Mouse (Mus musculus) olfactory bulb, adult 2 months (tissue): Measurements from ENCODE around the gene Xk.

Experiments used
- CTCF ChIP-seq: fragments of 200-500 bp; IDR thresholded peaks from 2 replicates; pipeline ENCODE4 v1.5.1; 2012; ENCODE audit warnings: low read depth, mild to moderate bottlenecking, low read length, moderate library complexity; ENCODE audit not compliant: insufficient read depth
- POLR2A ChIP-seq: fragments of 200-500 bp; IDR thresholded peaks from 2 replicates; pipeline ENCODE4 v1.6.1; 2012; ENCODE audit warnings: mild to moderate bottlenecking, low read depth, low read length, moderate library complexity; ENCODE audit not compliant: insufficient read depth

DNA sequence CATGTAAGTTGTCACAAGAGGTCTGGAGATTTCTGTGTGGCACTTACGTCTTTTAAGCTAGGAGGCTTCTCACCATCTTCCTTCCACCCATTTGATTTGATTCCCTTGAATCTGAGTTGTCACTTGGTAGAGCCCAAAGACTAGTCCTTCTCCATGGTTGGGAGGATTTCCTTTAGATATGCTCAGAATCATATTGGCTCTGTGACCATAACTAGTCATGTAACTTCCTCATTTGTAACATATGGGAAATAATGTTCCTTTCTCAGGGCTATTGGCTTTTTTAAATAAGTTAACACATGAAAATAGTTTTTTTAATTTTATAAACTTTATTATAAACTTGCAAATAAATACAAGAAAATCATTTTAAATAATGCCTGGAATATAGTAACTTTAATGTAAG is 13.3 kb upstream of the Xk start:
- TF ChIP-seq POLR2A (no peak), CTCF (no peak)
